Mouse (Mus musculus) heart, embryonic 16.5 days (tissue): ENCODE measurements at regions not wholly inside any gene's neighbourhood (a gene's known extent, or its start where the extent isn't known, plus 50 kb on each side); places are given as distances from the start of the nearest gene placed in this dataset.
"Not testable (repeated sequence)": the region's sequence is repeated elsewhere in the genome, so short reads cannot be mapped to it uniquely, and the experiment has no call there.

Experiments
- ATAC-seq: fragments of 200-750 bp; cut with Nextera tagmentation; replicated peaks from 2 replicates; pipeline ENCODE4 v1.8.0; 2017; ENCODE audit warnings: moderate number of reproducible peaks; ENCODE audit not compliant: insufficient read depth, low FRiP score; ENCODE audit errors: extremely low read depth
- H3K27ac ChIP-seq: fragments of 300-500 bp; sonication (generic); 2 replicates; pipeline ENCODE4 v1.5.1; 2014; ENCODE audit warnings: mild to moderate bottlenecking, low read length, control low read depth, moderate library complexity
- H3K27me3 ChIP-seq: fragments of 300-500 bp; sonication (generic); 2 replicates; pipeline ENCODE4 v1.6.1; 2014; ENCODE audit warnings: low read length, mixed read lengths; ENCODE audit not compliant: control insufficient read depth, insufficient read depth
- H3K36me3 ChIP-seq: fragments of 300-500 bp; sonication (generic); 2 replicates; pipeline ENCODE4 v1.6.1; 2014; ENCODE audit not compliant: control insufficient read depth, insufficient read depth
- H3K4me1 ChIP-seq: fragments of 300-500 bp; sonication (generic); 2 replicates; pipeline ENCODE4 v1.6.1; 2014; ENCODE audit warnings: low read length, mixed read lengths; ENCODE audit not compliant: control insufficient read depth, insufficient read depth
- H3K4me2 ChIP-seq: fragments of 300-500 bp; sonication (generic); 2 replicates; pipeline ENCODE4 v1.6.1; 2014; ENCODE audit warnings: low read depth, mild to moderate bottlenecking, control low read depth, low read length
- H3K4me3 ChIP-seq: fragments of 300-500 bp; sonication (generic); 2 replicates; pipeline ENCODE4 v1.5.1; 2014; ENCODE audit warnings: mild to moderate bottlenecking, control low read depth, low read length
- H3K9ac ChIP-seq: fragments of 300-500 bp; sonication (generic); 2 replicates; pipeline ENCODE4 v1.6.1; 2014; ENCODE audit warnings: low read length, control low read depth
- H3K9me3 ChIP-seq: fragments of 300-500 bp; sonication (generic); replicated peaks from 2 replicates; pipeline ENCODE4 v1.6.1; 2016; ENCODE audit warnings: low read length; ENCODE audit not compliant: control insufficient read depth
- WGBS: fragments of 180-500 bp; shearing (Covaris S2); extraction: QIAGEN DNeasy Blood & Tissue Kit; methylation state at CpG from one replicate; pipeline ENCODE4 v1.1.7; 2014; 5-methylcytosine and 5-hydroxymethylcytosine counted together

- WGBS = 62% methylated on average over 2 of the region's 2 CpGs
- Histone ChIP-seq H3K36me3 (no peaks in the 10 kb centered on the region), H3K9ac (no peak overlapping the region), H3K9me3 (no peaks in the 10 kb centered on the region), H3K4me1 (no peaks in the 10 kb centered on the region), H3K4me2 (no peak overlapping the region), H3K4me3 (no peak overlapping the region), H3K27me3 (no peaks in the 10 kb centered on the region), H3K27ac (no peak overlapping the region)
- ATAC-seq = no peak
These were observed 598.7 kb upstream of the Igfbp3 start for GRCm38 (mm10) chr11:7812436-7812835.

GRCm38 (mm10) chr11:7809741-7810140 is 596.0 kb upstream of the Igfbp3 start:
- WGBS = 67% methylated on average over 2 of the region's 2 CpGs
- Histone ChIP-seq H3K9me3 (no peaks in the 10 kb centered on the region), H3K27ac (no peak overlapping the region)

GRCm38 (mm10) chr11:7796373-7796772 is 582.6 kb upstream of the Igfbp3 start:
- Histone ChIP-seq H3K27me3 (no peaks in the 10 kb centered on the region), H3K9ac (no peak overlapping the region), H3K9me3 (no peaks in the 10 kb centered on the region), H3K4me2 (no peak overlapping the region), H3K27ac (no peak overlapping the region), H3K4me1 (no peaks in the 10 kb centered on the region), H3K36me3 (no peaks in the 10 kb centered on the region), H3K4me3 (no peak overlapping the region)
- WGBS = 83% methylated on average over 5 of the region's 5 CpGs
- no peak for ATAC-seq

More at GRCm38 (mm10) chr11:7809741-7810140, 596.0 kb upstream of the Igfbp3 start:
- H3K4me3 ChIP-seq = no peak overlapping the region
- no peak for ATAC-seq
- no peak overlapping the region for H3K4me2 ChIP-seq
- H3K36me3 ChIP-seq = no peaks in the 10 kb centered on the region
- H3K4me1 ChIP-seq = no peaks in the 10 kb centered on the region
- H3K27me3 ChIP-seq = no peaks in the 10 kb centered on the region
- H3K9ac ChIP-seq = no peak overlapping the region

GRCm38 (mm10) chr11:7794206-7794605 is 580.5 kb upstream of the Igfbp3 start:
- no peak overlapping the region for H3K9ac ChIP-seq
- no peaks in the 10 kb centered on the region for H3K9me3 ChIP-seq
- no peak for ATAC-seq
- no peaks in the 10 kb centered on the region for H3K36me3 ChIP-seq
- no peak overlapping the region for H3K4me2 ChIP-seq
- no peaks in the 10 kb centered on the region for H3K27me3 ChIP-seq
- H3K4me1 ChIP-seq = no peaks in the 10 kb centered on the region
- no peak overlapping the region for H3K27ac ChIP-seq
- no peak overlapping the region for H3K4me3 ChIP-seq
- 26% methylated on average over 1 of the region's 1 CpGs for WGBS

GRCm38 (mm10) chr11:7780476-7781112 is 566.9 kb upstream of the Igfbp3 start:
- Histone ChIP-seq H3K9ac (no peak overlapping the region), H3K4me3 (no peak overlapping the region), H3K4me2 (no peak overlapping the region), H3K27me3 (no peaks in the 10 kb centered on the region), H3K9me3 (no peaks in the 10 kb centered on the region), H3K4me1 (no peaks in the 10 kb centered on the region), H3K36me3 (no peaks in the 10 kb centered on the region), H3K27ac (no peak overlapping the region)
- 75% methylated on average over 8 of the region's 8 CpGs for WGBS
- no peak for ATAC-seq

GRCm38 (mm10) chr11:7775361-7775760 is 561.6 kb upstream of the Igfbp3 start:
- ATAC-seq, H3K9ac ChIP-seq, H3K27ac ChIP-seq, H3K9me3 ChIP-seq, H3K36me3 ChIP-seq, H3K27me3 ChIP-seq, H3K4me1 ChIP-seq, H3K4me2 ChIP-seq, H3K4me3 ChIP-seq: not testable (repeated sequence)

- Histone ChIP-seq H3K9me3 (no peaks in the 10 kb centered on the region), H3K9ac (no peak overlapping the region), H3K4me3 (no peak overlapping the region), H3K4me2 (no peak overlapping the region), H3K4me1 (no peaks in the 10 kb centered on the region), H3K27ac (no peak overlapping the region), H3K27me3 (no peaks in the 10 kb centered on the region), H3K36me3 (no peaks in the 10 kb centered on the region)
- 53% methylated on average over 1 of the region's 1 CpGs for WGBS
- no peak for ATAC-seq
These were observed 551.6 kb upstream of the Igfbp3 start for GRCm38 (mm10) chr11:7765303-7765702.

- ATAC-seq = no peak
- Histone ChIP-seq H3K9ac (no peak overlapping the region), H3K27ac (no peak overlapping the region), H3K36me3 (no peaks in the 10 kb centered on the region), H3K27me3 (no peaks in the 10 kb centered on the region), H3K4me1 (no peaks in the 10 kb centered on the region), H3K4me2 (no peak overlapping the region), H3K4me3 (no peak overlapping the region), H3K9me3 (no peaks in the 10 kb centered on the region)
- 69% methylated on average over 6 of the region's 6 CpGs for WGBS
These were observed 545.2 kb upstream of the Igfbp3 start for GRCm38 (mm10) chr11:7758862-7759467.
